Mouse (Mus musculus) spleen, postnatal 36 days (tissue): Measurements from ENCODE around the gene Sh3tc1.

Experiments used
- DNase-seq, 2 experiments: peaks; one replicate each; pipeline ENCODE4 v3.0.0; 2022; ENCODE audit warnings: low spot score in 2 of 2, mixed read lengths in 1 of 2

Gene Sh3tc1

DNA sequence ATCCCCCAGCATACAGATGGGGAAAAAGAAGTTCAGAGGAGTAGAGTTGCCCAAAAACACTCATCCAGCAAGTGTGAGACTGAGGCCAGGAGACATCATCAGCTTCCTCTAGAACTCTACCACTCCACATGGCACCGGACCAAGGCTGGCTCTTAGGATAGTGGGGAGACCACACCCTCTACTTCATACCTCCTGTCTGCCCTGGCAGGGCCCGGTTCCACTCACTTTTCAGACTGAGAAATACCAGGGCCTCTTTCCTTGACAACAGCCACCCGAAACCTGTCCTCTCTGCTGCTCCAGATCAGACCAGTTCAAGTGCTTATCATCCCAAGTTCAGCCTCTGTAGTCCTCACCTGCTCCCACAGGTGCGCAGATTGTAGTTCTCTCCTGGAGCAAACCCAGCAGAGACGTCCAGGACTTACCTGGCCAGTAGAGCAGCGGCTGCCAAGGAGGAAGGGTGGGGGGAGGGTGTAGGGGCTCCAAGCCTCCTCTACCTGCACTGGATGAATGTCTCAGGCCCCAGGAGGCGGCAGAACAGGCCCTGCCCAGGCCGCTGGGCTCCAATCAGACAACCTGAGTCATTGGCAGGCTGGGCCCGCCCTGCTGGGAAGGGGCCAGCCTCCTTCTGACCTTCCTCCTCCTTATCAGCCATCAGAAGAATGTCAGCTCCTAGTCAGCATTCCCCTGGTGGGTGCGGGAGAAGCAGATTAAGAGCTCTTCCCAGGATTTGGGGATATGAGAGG, at the start of gene Sh3tc1:
TSS of gene Sh3tc1 (minus strand) at position 452 of the 743 bp plus-strand sequence.
- no peak for DNase-seq

DNA sequence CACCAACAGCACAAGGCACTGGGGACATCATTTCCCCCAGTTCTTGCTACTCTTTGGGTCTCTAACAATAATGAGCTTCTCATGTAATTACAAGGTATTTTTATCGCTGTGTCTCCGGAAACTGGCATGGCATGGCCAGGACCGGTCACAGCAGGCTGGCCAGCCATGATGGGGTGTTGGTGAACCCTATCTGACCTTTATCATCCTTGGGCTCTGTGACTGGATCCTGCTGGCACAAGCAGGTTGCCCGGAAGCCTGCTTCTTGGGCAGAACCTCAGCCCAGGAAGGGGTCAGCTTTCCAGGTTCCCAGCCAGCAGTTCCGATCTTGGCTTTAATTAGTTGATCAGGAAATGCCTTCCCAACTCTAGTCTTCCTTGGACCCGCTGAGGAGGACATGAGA, 48.9 kb upstream of the Sh3tc1 start:
- no peak for DNase-seq

DNA sequence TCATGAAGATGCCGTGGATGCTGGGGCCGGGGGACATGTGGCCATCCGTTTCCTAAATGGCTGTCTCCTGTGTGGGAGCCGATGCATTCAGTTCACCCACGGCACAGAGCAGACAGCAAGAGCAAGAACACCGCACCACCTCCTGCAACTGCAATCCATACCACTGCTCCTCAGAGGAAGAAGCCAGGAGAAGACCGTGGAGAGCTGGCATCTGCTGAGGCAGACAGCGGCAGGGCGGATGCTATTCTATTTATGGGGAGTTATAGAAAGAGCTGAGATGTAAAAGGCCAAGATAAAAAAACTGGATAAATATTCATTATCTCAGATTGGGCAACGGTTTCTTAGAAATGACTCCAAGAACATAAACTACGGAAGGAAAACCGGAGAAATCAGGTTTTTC, 48.1 kb upstream of the Sh3tc1 start:
- no peak for DNase-seq

DNA sequence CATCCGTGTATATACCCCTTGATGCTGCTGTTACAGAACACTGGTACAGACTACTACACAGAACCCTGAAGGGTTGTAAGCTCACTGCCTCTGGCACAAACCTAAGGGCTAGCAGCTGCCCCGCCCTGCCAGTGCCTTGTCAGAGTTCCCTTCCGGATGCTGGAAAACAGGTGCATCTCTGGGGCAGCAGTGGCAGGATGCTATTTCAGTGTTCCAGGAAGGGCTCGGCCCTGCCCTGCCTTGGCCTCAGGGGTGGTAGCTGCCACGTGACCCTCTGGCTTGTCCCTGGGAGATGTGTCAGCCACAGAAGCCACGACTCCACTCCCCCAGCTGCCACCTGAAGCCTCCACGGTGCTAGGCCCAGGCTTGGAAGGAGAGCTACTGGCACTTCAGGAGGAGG, 46.1 kb upstream of the Sh3tc1 start:
- no peak for DNase-seq

DNA sequence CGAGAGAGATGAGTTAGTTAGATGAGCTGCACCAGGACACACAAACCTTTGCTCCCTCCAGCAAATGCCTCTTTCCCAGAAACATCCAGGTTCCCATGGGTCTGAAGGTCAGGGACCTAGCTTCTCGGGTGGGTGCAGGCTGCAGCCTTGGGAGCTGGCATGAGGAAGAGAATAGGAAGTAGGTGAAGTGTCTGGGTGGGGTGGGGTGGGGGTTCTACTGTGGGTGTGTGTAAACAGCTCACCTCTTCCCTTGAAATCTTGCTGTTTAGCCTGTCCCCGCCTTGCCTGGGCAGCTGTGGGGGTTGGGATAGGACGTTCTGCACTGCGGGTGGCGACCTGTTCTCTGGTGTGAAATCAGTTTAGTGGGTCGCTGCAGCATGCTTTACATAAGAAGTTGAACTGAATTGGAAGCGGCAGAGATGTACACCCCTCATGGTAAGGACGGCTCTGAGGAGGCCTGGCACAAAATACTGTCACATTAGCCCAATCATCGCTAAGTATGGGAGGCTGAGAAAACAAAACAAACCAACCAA, 42.9 kb upstream of the Sh3tc1 start:
- DNase-seq = no peak

DNA sequence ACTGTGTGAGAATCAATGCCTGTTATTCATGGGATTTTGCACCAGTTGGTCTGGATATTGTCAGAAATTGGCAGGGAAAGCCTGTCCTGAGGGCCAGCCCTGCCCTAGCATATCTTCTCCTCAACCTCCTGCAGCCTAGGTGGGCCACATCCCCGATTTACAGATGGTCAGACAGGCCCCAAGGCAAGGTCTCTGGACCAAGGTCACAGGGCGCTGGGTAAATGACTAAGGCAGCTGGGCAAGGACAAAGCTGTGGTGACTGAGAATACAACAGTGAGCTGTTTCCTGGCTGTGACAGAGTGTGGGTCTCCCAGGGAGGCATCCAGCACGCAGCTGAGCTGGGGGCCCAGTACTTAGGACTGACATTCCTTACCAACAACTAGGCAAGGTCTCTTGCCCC, 41.3 kb upstream of the Sh3tc1 start:
- no peak for DNase-seq

DNA sequence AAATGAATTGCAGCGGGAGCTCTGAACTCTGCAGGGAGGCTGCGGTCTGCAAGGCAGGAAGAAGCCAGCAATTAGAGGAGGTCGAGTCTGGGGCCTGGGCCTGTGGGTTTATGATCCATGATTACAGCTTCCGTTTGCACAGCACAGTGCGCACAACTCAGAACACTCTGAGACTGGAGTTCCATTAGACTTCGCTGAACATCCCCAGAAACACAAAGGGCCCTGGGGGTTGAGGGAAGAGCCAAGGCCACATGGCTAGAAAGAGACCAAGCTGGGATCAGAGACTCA, 34.3 kb upstream of the Sh3tc1 start:
- no peak for DNase-seq

DNA sequence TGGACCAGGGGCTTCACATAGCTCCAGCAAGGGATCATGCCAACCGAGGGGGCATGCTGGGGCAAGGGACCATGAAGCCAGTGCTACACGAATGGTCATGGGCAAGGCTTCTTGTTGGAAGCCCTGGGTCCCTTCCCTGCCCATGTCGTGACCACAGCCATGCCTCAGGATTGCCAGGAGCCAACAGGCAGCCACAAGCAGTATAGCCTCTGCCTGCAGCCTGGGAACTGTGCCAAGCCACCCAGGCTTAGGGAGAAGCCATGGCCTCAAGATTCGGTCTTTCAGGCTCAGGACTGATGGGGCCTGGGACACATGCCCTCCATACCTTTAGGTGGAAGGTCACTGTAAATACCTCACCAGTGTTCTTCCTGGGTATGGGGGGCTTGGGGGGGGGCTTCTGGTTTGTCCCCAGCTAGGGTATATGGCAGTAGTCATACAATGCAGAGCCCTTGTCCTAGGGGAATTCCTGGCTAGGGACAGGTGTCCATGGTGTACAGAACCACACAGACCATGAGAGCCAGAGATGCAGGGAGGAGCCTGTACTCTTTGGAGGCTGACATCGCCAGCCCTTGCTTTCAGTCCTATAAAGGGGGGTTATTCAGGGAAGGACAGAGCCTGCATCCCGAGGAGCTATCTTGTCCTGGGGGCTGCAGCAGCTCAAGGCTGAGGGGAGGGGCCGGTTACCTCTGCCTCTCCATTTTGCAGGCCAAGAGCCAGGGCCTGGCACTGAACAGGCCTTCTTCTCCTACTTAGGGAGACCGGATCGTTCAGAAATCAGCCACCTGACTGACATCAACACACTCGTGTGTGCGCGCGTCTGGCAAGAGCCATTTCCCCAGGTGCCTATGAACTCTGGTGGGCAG, 33.7 kb upstream of the Sh3tc1 start:
- DNase-seq = no peak

DNA sequence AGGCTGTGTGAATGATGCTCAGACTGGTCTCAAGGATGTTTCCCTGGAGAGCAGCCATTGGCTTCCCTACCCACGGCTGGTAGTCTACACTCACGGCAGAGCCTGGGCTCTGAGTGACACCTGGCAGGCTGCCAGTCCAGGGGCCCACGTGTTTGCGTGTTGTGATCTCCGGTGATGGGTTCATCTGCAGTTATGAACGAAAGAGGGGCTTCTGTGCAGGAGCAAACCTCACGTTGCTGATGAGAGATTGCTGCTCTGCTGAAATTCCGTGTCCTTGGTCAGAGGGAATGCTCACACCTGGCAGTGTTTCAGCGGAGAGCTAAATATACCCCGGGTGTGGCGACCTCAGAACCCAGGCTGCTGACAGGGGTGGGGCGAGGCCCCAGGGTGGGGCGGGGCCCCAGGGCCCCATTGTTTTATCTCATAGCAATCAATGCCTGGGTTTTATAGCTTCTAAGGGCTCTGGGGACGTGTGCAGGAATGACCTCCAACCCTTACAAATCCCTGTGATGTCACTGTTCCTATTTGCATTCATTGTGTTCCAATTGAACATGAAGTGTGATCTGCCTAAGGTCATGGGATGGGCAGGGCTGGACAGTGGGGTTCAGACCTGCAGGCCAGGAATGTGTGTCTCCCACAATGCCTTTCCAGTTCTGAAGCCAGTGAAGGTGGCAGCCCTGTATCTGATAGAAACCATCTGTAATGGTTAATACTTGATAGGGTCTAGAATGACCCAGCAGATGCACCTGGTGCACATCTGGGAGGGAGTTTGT, 31.3 kb upstream of the Sh3tc1 start:
- DNase-seq = no peak

DNA sequence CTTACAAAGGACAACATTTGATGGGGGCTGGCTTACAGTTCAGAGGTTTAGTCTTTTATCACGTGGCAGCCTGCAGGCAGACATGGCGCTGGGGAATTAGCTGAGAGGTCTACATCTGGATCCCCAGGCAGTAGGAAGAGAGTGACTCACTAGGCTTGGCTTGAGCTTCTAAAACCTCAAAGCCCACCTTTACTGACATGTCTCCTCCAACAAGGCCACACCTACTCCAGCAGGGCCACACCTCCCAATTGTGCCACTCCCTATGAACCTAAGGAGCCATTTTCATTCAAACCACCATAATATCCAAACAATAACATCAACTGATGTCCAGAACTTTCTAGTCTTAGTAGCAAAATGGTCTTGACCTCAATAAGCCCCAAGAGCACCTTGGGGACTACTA, 30.5 kb upstream of the Sh3tc1 start:
- no peak for DNase-seq

DNA sequence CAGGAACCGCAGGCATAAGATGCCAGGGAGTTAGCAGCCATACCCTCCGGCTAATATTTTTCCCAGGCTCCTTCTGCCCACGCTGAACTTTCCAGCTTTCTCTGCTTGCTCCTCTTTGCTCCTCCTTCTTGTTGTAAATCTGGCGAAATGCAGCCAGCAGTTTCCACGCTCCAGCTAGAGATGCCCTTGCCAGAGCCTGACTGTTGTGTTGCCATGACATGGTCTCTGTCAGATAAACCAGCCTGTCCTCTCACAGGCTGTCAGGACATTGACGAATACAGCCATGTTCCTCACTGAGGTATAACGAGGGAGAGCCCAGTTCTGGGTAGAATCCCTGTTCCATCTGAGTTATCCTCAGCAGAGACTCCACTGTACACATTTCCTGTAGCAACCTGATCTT, 29.2 kb upstream of the Sh3tc1 start:
- no peak for DNase-seq

DNA sequence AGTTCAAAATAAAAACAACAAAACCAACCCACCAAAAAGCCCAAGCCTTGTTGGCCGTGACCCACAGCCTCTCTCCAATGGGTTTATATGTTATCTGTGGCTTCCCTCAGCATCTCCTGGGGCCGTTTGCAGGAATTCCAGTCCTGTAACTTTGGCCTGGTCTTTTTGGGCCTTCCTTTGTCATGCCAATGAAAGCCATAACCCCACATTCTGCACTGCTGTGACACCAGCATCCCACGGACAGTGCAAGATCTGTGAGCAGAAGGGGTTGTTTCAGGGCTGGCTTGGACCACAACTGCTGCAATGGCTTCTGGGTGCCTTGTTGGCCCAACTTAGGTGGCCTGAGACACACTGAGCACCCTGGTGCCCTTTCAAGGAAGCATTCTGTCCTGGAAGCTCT, 28.7 kb upstream of the Sh3tc1 start:
- no peak for DNase-seq

DNA sequence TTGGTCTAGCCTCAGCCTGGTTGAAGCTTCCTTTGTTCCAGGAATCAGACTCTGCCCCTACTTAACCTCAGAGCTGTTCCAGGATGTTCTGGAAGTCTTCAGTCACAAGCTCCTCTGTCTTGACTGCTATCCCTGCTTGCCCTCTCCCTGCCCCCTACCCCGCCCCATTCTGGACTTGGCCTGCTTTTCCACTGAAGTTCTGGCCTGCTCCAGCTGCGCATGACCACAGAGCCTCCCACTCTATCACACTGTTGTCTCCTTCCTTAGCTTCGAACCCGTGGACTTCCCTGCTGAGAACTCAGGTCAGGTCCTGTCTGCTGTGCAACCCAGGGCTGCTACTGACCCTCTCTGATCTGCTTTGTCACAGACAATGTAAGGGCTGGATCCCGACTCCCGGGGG, 26.1 kb upstream of the Sh3tc1 start:
- DNase-seq = no peak

DNA sequence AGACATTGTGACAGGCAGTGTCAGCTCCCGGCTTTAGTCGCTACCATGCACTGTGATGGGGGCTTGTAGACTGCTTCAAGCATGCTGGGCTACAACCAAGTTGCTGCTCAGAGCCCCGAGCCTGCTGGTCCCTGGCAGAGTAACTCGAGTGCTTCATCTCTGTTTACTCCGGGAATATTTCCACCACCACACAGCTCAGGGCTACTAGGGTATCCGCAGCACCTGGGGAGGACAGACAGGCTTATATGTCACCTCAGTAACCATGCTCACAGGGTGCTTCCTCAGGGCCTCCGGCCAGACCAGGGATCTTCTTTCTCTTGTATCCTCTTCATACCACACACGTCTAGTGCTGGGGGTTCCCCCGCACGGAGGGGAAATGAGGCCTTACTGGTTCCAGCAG, 23.1 kb upstream of the Sh3tc1 start:
- DNase-seq = no peak

DNA sequence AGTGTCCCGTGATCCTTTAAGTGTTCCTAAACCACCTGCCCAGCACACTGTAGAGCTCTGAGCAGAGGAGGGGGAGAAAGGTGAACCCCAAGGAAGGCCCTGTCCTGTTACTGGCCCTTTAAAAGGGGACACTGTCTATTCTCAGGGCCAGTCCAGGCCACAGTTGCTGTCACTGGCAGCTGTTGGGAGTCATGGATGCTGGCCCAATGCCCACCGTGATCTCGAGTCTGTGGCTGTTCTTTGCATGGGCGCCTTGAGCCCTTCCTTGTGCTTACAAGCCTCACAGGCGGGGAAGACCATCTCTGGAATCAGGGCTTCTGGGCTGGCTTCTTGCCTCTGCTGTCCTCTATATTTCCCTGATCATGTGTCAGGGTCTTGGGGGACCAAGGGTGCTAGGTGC, 22.6 kb upstream of the Sh3tc1 start:
- no peak for DNase-seq

DNA sequence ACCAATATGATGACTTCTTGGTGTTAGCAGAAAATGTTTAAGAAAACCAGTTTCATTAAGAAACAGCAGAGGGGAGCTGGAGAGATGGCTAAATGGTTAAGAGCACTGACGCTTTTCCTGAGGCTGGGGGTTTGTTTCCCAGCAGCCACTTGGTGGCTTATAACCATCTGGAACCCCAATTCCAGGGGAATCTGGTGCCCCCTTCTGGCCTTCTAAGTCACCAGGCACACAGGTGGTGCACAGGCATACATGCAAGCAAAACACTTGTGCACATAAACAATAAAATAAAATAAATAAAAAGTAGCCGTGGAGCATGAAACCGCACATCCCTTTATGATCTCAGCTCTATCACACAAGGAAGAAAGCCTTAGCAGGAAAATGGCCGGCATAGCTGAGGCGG, 21.5 kb upstream of the Sh3tc1 start:
- DNase-seq = no peak

DNA sequence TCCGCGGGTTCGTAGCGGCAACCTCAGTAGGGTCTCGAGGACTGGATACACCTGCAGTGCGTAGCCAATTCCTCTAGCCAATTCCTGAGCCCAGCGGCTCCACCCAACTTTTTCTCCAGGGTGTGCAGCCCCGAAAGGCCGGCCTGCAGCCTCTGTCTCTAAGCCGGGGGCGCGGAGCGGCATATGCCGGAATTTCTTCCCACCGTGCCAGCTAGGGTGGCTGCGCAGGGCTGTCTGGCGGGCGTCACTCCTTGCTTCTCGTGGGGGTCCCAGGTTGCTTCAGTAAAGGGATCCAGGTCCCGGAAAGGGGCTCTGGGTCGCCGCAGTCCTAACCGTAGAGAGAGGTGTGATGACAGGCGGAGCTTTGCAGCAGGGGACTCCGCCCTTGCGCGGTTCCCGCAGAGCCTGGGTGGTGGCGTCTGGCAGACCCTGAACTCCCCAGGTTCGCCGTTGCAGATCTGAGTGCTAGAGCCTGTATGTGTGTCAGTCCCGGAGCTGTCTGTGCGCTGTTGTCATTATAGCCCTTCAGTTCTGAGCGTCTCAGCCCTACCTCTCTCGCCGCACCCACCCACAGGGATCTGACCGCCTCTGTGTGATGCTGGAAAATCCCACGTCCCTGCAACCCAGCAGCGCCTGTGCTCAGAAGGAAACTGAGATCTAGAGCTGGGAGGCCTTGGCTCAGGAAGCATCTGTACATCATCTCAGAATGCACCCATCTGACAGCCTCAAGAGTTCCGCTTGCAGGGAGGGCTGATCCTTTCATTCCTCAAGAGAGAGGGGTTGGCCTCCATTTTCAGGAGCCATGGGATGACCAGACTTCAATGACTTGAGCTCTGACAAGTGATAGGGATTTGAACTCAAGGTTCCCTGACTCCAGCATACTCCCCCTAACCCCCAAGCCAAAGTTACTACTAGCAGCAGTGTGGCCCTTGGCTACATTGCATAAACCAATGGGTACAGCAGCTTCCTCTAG, 18.6 kb upstream of the Sh3tc1 start:
- DNase-seq = peak in 1 of 2 experiments; percentile 7

DNA sequence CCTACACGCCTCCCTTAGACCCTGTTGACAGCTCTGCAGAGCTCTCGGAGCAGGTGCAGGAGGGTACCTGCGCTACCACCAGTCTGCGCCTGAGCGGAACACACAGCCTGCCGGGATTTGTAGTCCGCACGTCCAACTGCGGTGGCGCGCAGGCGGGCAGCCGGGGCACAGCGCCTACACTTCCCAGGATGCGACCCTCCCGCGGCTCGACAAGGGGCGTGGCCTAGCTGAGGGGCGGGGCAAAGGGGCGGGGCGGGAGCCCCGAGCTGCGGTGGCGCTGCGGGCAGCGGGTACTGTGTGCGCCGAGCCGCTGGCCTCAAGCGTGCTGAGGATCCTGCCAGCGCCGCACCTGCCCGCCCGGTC, 17.8 kb upstream of the Sh3tc1 start, which contains the start of gene Ablim2:
TSS of gene Ablim2 (plus strand) at position 242 of the 363 bp plus-strand sequence.
- peak; percentile 91 to 92 for DNase-seq

DNA sequence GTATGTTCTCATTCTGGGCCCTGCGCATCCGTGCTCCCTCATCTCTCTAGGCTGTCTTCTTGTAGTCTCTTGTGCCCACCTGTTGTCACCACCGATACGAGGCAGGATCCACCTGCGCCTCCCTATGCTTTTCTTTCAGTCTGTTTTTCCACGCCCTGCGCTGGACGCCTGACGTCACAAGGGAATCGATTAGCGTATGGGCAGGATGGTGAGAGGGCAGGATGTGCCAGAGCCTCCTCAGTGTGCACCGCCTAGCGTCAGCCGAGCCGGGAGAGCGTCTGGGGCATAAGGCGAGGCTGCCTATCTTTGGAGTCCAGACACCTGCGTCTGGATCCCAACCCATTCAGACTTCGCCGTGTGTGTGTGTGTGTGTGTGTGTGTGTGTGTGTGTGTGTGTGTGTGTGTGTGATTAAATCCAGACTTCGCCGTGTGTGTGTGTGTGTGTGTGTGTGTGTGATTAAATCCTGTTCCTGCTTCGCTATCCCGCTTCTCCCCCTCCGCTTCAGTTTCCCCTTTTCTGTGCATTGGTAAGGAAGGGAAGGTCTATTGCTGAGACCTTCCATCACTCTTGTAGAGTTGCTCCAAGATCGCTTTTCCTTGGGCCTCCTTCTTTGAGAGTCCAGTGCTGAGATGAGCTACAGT, 17.3 kb upstream of the Sh3tc1 start:
- DNase-seq = peak; percentile 15 to 24

DNA sequence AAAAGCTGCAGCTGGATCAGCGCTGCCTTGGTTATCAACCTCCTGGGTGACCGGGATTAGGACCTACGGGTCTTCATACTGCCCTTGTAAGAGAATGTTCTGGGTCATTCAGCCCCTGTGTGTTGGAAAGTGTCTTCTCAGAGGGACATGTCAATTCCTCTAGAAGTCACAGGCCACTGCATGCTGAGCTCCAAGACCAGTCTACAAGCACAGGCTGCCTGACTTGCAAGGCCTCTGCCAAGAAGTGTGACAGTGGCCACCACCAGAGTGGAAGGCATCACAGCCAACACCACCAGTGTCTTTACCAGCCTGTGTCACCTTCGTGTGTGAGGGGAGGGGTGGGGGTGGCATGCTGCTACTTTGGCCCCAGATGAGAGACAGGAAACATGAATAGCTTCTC, 16.2 kb upstream of the Sh3tc1 start:
- no peak for DNase-seq
